Mouse (Mus musculus) myocyte (in vitro differentiated cells): ENCODE results near the gene Hspg2. TPM values are rescaled to one million over a fixed set of nuclear protein-coding genes. Genes with fewer than 3 reads are reported as not detected.
A peak's percentile ranks its signal among the peaks of the same experiment; 100 is the strongest.

Experiments used
- H3K27me3 ChIP-seq: one replicate; pipeline ENCODE4 v1.6.1; 2011; ENCODE audit not compliant: control insufficient read depth, insufficient read depth, insufficient read length
- H3K36me3 ChIP-seq: one replicate; pipeline ENCODE4 v1.6.1; 2011; ENCODE audit not compliant: control insufficient read depth, insufficient read depth
- H3K4me2 ChIP-seq: one replicate; pipeline ENCODE4 v1.6.1; 2011; ENCODE audit warnings: low read depth, control low read depth
- H3K4me3 ChIP-seq: one replicate; pipeline ENCODE4 v1.5.1; 2011; ENCODE audit warnings: mild to moderate bottlenecking, control low read depth, moderate library complexity
- H3K79me2 ChIP-seq: one replicate; pipeline ENCODE4 v1.6.1; 2011; ENCODE audit not compliant: control insufficient read depth, insufficient read depth
- H3ac ChIP-seq: one replicate; pipeline ENCODE4 v1.6.1; 2011; ENCODE audit not compliant: control insufficient read depth, insufficient read length
- CEBPB ChIP-seq: IDR thresholded peaks from 2 replicates; pipeline ENCODE4 v1.6.1; 2011; ENCODE audit warnings: mild to moderate bottlenecking, moderate library complexity; ENCODE audit not compliant: poor library complexity, insufficient read depth, severe bottlenecking
- E2F4 ChIP-seq: IDR thresholded peaks from one replicate; pipeline ENCODE4 v1.6.1; 2011; ENCODE audit warnings: mild to moderate bottlenecking, control low read depth, moderate library complexity; ENCODE audit not compliant: insufficient read depth
- MAX ChIP-seq: IDR thresholded peaks from one replicate; pipeline ENCODE4 v1.6.1; 2011; ENCODE audit warnings: low read depth, mild to moderate bottlenecking, control low read depth
- MYOD1 ChIP-seq, 3 experiments: IDR thresholded peaks; one replicate each; pipeline ENCODE4 v1.6.1; 2011; ENCODE audit warnings: control low read depth in 2 of 3, low read depth in 2 of 3, mild to moderate bottlenecking in 2 of 3, moderate library complexity in 1 of 3; ENCODE audit not compliant: insufficient read length in 2 of 3, control insufficient read depth in 1 of 3
- MYOG ChIP-seq, 3 experiments: IDR thresholded peaks; one replicate each; pipeline ENCODE4 v1.6.1; 2011; ENCODE audit warnings: control low read depth in 2 of 3, low read depth in 2 of 3, mild to moderate bottlenecking in 2 of 3; ENCODE audit not compliant: insufficient read length in 2 of 3, control insufficient read depth in 1 of 3, insufficient read depth in 1 of 3
- POLR2A ChIP-seq: IDR thresholded peaks from one replicate; pipeline ENCODE4 v1.6.1; 2011; ENCODE audit warnings: low read depth, mild to moderate bottlenecking, control low read depth, moderate library complexity; ENCODE audit not compliant: insufficient read length
- POLR2AphosphoS2 ChIP-seq: IDR thresholded peaks from one replicate; pipeline ENCODE4 v1.6.1; 2011; ENCODE audit warnings: low read depth, control low read depth; ENCODE audit not compliant: insufficient read length
- REST ChIP-seq: IDR thresholded peaks from one replicate; pipeline ENCODE4 v1.6.1; 2011; ENCODE audit warnings: mild to moderate bottlenecking, control low read depth, moderate library complexity; ENCODE audit not compliant: insufficient read depth, insufficient read length
- SRF ChIP-seq: IDR thresholded peaks from one replicate; pipeline ENCODE4 v1.6.1; 2011; ENCODE audit warnings: low read depth; ENCODE audit not compliant: control insufficient read depth, insufficient read length
- TCF12 ChIP-seq: IDR thresholded peaks from one replicate; pipeline ENCODE4 v1.6.1; 2011; ENCODE audit warnings: mild to moderate bottlenecking, control low read depth; ENCODE audit not compliant: poor library complexity, insufficient read depth, severe bottlenecking
- TCF3 ChIP-seq: IDR thresholded peaks from one replicate; pipeline ENCODE4 v1.6.1; 2011; ENCODE audit warnings: low read depth, control low read depth; ENCODE audit not compliant: insufficient read length
- USF1 ChIP-seq: IDR thresholded peaks from one replicate; pipeline ENCODE4 v1.6.1; 2011; ENCODE audit warnings: low read depth, mild to moderate bottlenecking, control low read depth, moderate library complexity
- polyA plus RNA-seq: library from polyadenylated mRNA; unstranded; fragments of >200 nt; fragmentation: generic; extraction: Trizol; gene quantifications from one replicate; pipeline ENCODE4 v1.2.1, GENCODE M21; 2012; ENCODE audit warnings: missing spikeins

The Hspg2 gene
- polyA plus RNA-seq, 1 experiment: 209 TPM

- TF ChIP-seq SRF (no peak), TCF3 (no peak), MYOG (IDR thresholded peaks at IDR 0.05; ENCODE audit: control insufficient read depth in 1 of 3, insufficient read depth in 1 of 3, insufficient read length in 2 of 3, low read depth in 2 of 3) (no peak), REST (no peak), E2F4 (no peak), TCF12 (no peak)
- Histone ChIP-seq H3K36me3 (no peaks in the 10 kb centered on the region), H3K4me3 (no peak overlapping the region), H3ac (no peak overlapping the region), H3K4me2 (peak overlapping the region; percentile 86), H3K27me3 (no peaks in the 10 kb centered on the region), H3K79me2 (no peaks in the 10 kb centered on the region)
These were observed 19.9 kb upstream of the Hspg2 start for GRCm38 (mm10) chr4:137448641-137449040.

DNA sequence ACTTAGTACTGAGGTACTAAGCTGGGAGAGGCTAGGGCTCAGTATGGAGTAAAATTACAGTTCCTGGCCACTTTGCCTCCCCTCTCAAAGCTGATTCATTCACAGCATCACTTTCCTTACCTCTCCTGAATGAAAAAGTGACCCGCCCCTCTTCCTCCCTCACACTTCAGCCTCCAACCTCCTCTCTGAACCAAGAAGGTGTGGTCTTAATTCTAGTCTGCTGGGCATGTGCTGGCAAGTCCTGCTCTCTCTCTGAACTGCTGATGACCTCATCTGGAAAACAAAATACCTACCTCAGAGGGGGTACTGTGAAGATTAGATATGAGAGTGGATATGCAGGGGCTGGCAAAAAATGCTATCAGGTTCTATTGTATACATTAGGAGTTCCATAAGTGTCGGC is 19.4 kb upstream of the Hspg2 start:
- Histone ChIP-seq H3ac (no peak overlapping the region), H3K27me3 (no peaks in the 10 kb centered on the region), H3K4me3 (no peak overlapping the region), H3K4me2 (peak overlapping the region; percentile 86), H3K36me3 (no peaks in the 10 kb centered on the region), H3K79me2 (no peaks in the 10 kb centered on the region)
- TF ChIP-seq TCF3: no peak
- no peak for TF ChIP-seq SRF
- TF ChIP-seq POLR2A: no peak
- TF ChIP-seq REST: no peak
- no peak for TF ChIP-seq E2F4
- TF ChIP-seq MYOD1 (IDR thresholded peaks at IDR 0.05; ENCODE audit: control insufficient read depth in 1 of 3, insufficient read length in 2 of 3, low read depth in 2 of 3): no peak
- no peak for TF ChIP-seq CEBPB
- TF ChIP-seq MAX: no peak
- TF ChIP-seq POLR2AphosphoS2: no peak
- TF ChIP-seq USF1: no peak
- no peak for TF ChIP-seq TCF12
- no peak for TF ChIP-seq MYOG (IDR thresholded peaks at IDR 0.05; ENCODE audit: control insufficient read depth in 1 of 3, insufficient read depth in 1 of 3, insufficient read length in 2 of 3, low read depth in 2 of 3)

DNA sequence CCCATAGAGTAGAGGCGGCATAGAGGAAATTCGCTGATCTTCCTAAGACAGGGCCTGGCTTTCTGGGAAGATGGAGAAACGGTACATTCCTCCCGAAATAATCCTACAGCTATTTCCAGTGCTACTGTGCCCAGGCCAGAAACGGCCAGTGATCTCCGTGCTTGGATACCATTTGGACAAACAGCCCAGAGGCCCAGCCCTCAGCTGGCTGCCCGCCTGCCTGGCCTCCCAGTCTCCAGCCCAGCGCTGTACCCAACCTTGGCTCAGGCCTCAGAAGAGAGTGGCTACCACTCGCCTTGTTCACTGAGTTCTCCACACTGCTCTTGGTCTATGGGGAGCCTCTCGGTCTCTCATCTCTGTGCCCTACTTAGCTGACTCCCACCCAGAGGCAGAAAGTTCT is 18.9 kb upstream of the Hspg2 start:
- Histone ChIP-seq H3K79me2 (no peaks in the 10 kb centered on the region), H3K4me2 (peak overlapping the region; percentile 86), H3K36me3 (no peaks in the 10 kb centered on the region), H3K27me3 (no peaks in the 10 kb centered on the region), H3ac (no peak overlapping the region), H3K4me3 (no peak overlapping the region)
- TF ChIP-seq MYOG (IDR thresholded peaks at IDR 0.05; ENCODE audit: control insufficient read depth in 1 of 3, insufficient read depth in 1 of 3, insufficient read length in 2 of 3, low read depth in 2 of 3): peak in 1 of 3 experiments; percentile 39
- TF ChIP-seq REST: no peak

DNA sequence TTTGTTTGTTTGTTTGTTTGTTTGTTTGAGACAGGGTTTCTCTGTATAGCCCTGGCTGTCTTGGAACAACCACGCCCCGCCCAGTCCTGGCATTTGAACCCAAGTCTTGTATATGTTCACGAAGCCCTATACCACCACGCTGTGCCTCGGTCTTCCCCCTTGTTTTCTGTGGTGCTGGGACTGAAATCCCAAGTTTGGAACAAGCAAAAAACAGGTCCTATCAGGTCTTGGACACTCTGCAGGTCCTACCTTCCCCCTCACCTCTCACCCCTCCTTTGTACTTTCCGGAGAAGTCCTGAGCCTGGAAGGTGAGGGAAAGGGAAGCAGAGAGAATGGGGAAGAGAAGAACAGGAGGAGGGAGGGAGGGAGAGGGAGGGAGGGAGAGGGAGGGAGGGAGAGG is 16.4 kb upstream of the Hspg2 start:
- H3K4me3 ChIP-seq: no peak overlapping the region
- H3ac ChIP-seq: no peak overlapping the region
- H3K36me3 ChIP-seq: no peaks in the 10 kb centered on the region
- no peak overlapping the region for H3K4me2 ChIP-seq
- no peaks in the 10 kb centered on the region for H3K79me2 ChIP-seq
- no peaks in the 10 kb centered on the region for H3K27me3 ChIP-seq
- TF ChIP-seq MYOD1 (IDR thresholded peaks at IDR 0.05; ENCODE audit: control insufficient read depth in 1 of 3, insufficient read length in 2 of 3, low read depth in 2 of 3): no peak
- TF ChIP-seq TCF3: no peak
- TF ChIP-seq REST: no peak
- TF ChIP-seq USF1: no peak
- no peak for TF ChIP-seq SRF
- no peak for TF ChIP-seq MAX
- TF ChIP-seq POLR2AphosphoS2: no peak

GRCm38 (mm10) chr4:137453234-137453767 is 15.3 kb upstream of the Hspg2 start, which contains the start of gene 1700013G24Rik:
Gene 1700013G24Rik (plus strand): TSS chr4:137453284.
- Histone ChIP-seq H3K36me3 (no peaks in the 10 kb centered on the region), H3K79me2 (no peaks in the 10 kb centered on the region), H3ac (no peak within 1 kb of the TSS), H3K27me3 (no peaks in the 10 kb centered on the region), H3K4me2 (peak within 1 kb of the TSS; percentile 47), H3K4me3 (no peak within 1 kb of the TSS)
- no peak for TF ChIP-seq SRF
- TF ChIP-seq MYOG (IDR thresholded peaks at IDR 0.05; ENCODE audit: control insufficient read depth in 1 of 3, insufficient read depth in 1 of 3, insufficient read length in 2 of 3, low read depth in 2 of 3): peak; percentile 18 to 85 (median 73)
- TF ChIP-seq POLR2AphosphoS2: peak; percentile 12
- peak; percentile 56 for TF ChIP-seq TCF3
- TF ChIP-seq REST: no peak
- TF ChIP-seq MYOD1 (IDR thresholded peaks at IDR 0.05; ENCODE audit: control insufficient read depth in 1 of 3, insufficient read length in 2 of 3, low read depth in 2 of 3): peak; percentile 85 to 91 (median 89)
- no peak for TF ChIP-seq USF1
- no peak for TF ChIP-seq CEBPB
- TF ChIP-seq POLR2A: peak; percentile 48
- no peak for TF ChIP-seq MAX
- TF ChIP-seq E2F4: no peak
- peak; percentile 90 for TF ChIP-seq TCF12
